Mouse (Mus musculus): ENCODE results near the gene Maml3. TPM values are rescaled to one million over a fixed set of nuclear protein-coding genes. Genes with fewer than 3 reads are reported as not detected.

The Maml3 gene
- polyA plus RNA-seq, 1 experiment, result 2.2 TPM

DNA sequence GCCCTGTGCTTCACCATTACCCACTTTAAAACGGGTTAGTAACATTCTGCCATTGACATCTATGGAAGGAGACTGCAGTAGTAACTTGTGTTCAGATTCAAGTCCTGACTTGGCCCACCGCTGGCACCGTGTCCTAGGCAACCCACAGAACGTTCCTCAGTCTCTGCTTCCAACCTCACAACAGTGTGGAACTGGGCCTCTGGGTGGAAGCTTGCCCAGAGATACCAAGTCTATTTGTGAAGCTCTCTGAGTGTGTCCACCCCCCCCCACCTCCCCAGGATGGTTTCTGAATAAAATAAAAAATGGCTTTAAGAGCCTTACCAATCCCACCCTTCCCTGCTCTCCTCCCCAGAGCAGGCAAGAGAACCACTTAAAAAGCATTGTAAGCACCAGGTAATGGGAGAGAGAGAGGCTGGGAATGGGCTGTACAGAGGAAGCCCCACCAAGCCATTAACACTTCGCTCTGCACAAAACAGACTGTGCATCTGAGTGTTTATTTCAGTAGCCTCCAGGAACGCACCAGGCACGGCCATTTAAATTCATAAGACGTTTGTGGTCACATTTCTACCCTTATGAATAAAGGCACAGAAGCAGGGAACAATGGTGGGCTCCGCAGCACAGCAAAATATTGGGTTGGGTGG lies 141.6 kb downstream of the Maml3 start:
- Histone ChIP-seq H3K4me3 (ENCODE audit: insufficient read depth, poor library complexity, severe bottlenecking) (no peak overlapping the region), H3K79me3 (ENCODE audit: low read depth) (no peaks in the 10 kb centered on the region), H3K36me3 (ENCODE audit: control insufficient read depth, insufficient read depth) (no peaks in the 10 kb centered on the region), H3ac (ENCODE audit: control insufficient read depth, insufficient read length, low read depth) (no peak overlapping the region), H3K27me3 (ENCODE audit: control insufficient read depth, insufficient read depth, insufficient read length) (no peaks in the 10 kb centered on the region), H3K79me2 (ENCODE audit: control insufficient read depth, insufficient read depth) (no peaks in the 10 kb centered on the region)
- TF ChIP-seq MYOG (IDR thresholded peaks at IDR 0.05; ENCODE audit: control insufficient read depth, extremely low read depth, insufficient read length), result no peak
- TF ChIP-seq CTCF (IDR thresholded peaks at IDR 0.05; ENCODE audit: control insufficient read depth, insufficient read depth, insufficient read length), result no peak
- no peak for TF ChIP-seq FOSL1 (IDR thresholded peaks at IDR 0.05; ENCODE audit: insufficient read depth, low read length, poor library complexity, severe bottlenecking)

DNA sequence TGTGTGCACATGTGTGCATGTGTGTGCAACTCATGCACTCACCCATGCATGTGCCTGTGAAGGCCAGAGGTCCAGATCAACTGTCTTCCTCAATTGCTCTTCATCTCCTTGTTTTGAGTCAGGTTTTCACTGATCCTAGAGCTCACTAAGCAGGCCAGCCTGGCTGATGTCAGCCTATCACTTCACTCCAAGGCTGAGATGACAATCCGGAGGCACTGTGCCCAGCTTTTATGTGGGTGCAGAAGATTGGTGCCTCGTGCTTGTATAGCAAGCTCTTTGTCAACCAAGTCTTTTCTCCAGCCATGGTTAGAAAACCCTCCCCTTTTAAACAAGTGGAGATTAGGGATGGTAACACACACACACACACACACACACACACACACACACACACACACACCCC lies 146.1 kb downstream of the Maml3 start:
- H3K4me3 ChIP-seq (ENCODE audit: insufficient read depth, poor library complexity, severe bottlenecking), result no peak overlapping the region
- no peaks in the 10 kb centered on the region for H3K79me2 ChIP-seq (ENCODE audit: control insufficient read depth, insufficient read depth)
- H3ac ChIP-seq (ENCODE audit: control insufficient read depth, insufficient read length, low read depth), result no peak overlapping the region
- H3K79me3 ChIP-seq (ENCODE audit: low read depth), result no peaks in the 10 kb centered on the region
- TF ChIP-seq USF1 (IDR thresholded peaks at IDR 0.05; ENCODE audit: low read depth) (no peak), FOSL1 (IDR thresholded peaks at IDR 0.05; ENCODE audit: insufficient read depth, low read length, poor library complexity, severe bottlenecking) (no peak), CEBPB (IDR thresholded peaks at IDR 0.05; ENCODE audit: low read depth) (no peak), CTCF (IDR thresholded peaks at IDR 0.05; ENCODE audit: control insufficient read depth, insufficient read depth, insufficient read length) (no peak), MYOD1 (IDR thresholded peaks at IDR 0.05; ENCODE audit: control insufficient read depth, insufficient read length, low read depth) (no peak), MAX (IDR thresholded peaks at IDR 0.05) (no peak)
- H3K36me3 ChIP-seq (ENCODE audit: control insufficient read depth, insufficient read depth), result no peaks in the 10 kb centered on the region
- no peaks in the 10 kb centered on the region for H3K27me3 ChIP-seq (ENCODE audit: control insufficient read depth, insufficient read depth, insufficient read length)

DNA sequence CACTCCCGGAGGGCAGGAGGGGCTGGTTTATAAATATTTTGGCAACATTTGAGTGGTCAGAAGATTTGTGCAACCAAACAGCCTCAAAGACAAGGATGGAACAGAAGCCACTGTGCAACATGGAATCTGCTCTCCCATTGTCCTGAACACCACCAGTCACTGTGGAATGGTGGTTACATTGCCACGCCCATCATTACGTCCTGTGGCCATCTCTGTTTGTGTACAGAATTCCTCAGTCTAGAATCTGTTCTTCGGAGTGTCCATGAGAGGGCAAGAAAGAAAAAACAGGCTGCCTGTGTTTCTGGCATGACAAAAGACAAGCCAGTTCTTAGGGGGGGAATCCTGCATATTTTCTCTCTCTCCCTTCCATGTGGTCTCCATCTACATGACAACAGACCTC lies 150.4 kb downstream of the Maml3 start:
- Histone ChIP-seq H3K36me3 (ENCODE audit: control insufficient read depth, insufficient read depth) (no peaks in the 10 kb centered on the region), H3K79me2 (ENCODE audit: control insufficient read depth, insufficient read depth) (no peaks in the 10 kb centered on the region), H3K79me3 (ENCODE audit: low read depth) (no peaks in the 10 kb centered on the region), H3K27me3 (ENCODE audit: control insufficient read depth, insufficient read depth, insufficient read length) (no peaks in the 10 kb centered on the region), H3K4me3 (ENCODE audit: insufficient read depth, poor library complexity, severe bottlenecking) (no peak overlapping the region), H3ac (ENCODE audit: control insufficient read depth, insufficient read length, low read depth) (no peak overlapping the region)
- TF ChIP-seq MAX (IDR thresholded peaks at IDR 0.05), result no peak
- no peak for TF ChIP-seq FOSL1 (IDR thresholded peaks at IDR 0.05; ENCODE audit: insufficient read depth, low read length, poor library complexity, severe bottlenecking)
- no peak for TF ChIP-seq MYOG (IDR thresholded peaks at IDR 0.05; ENCODE audit: control insufficient read depth, extremely low read depth, insufficient read length)
- TF ChIP-seq MYOD1 (IDR thresholded peaks at IDR 0.05; ENCODE audit: control insufficient read depth, insufficient read length, low read depth), result no peak
- no peak for TF ChIP-seq CTCF (IDR thresholded peaks at IDR 0.05; ENCODE audit: control insufficient read depth, insufficient read depth, insufficient read length)

DNA sequence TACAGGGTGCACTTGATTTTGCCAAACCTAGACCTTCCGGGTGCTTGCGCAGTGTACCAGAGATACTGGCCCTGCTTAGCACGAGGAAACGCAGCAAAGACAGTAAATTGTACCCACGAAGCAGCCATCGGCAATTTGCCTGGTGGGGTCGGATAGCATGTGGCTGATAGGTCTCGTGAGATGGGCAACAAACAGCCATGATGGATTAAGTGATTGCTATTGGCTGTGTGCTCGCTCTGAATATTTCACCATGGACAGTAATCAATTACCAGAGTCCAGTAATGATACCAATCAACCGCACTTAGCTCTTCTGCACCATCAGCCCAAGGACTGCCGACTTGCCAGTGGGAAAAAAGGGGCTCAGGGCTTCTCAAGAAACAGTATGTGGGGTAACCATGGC lies 150.9 kb downstream of the Maml3 start:
- no peaks in the 10 kb centered on the region for H3K79me2 ChIP-seq (ENCODE audit: control insufficient read depth, insufficient read depth)
- no peaks in the 10 kb centered on the region for H3K79me3 ChIP-seq (ENCODE audit: low read depth)
- no peak overlapping the region for H3ac ChIP-seq (ENCODE audit: control insufficient read depth, insufficient read length, low read depth)
- no peak overlapping the region for H3K4me3 ChIP-seq (ENCODE audit: insufficient read depth, poor library complexity, severe bottlenecking)
- H3K27me3 ChIP-seq (ENCODE audit: control insufficient read depth, insufficient read depth, insufficient read length), result no peaks in the 10 kb centered on the region
- H3K36me3 ChIP-seq (ENCODE audit: control insufficient read depth, insufficient read depth), result no peaks in the 10 kb centered on the region
- TF ChIP-seq USF1 (IDR thresholded peaks at IDR 0.05; ENCODE audit: low read depth) (no peak), CTCF (IDR thresholded peaks at IDR 0.05; ENCODE audit: control insufficient read depth, insufficient read depth, insufficient read length) (no peak), MAX (IDR thresholded peaks at IDR 0.05) (no peak), CEBPB (IDR thresholded peaks at IDR 0.05; ENCODE audit: low read depth) (no peak), FOSL1 (IDR thresholded peaks at IDR 0.05; ENCODE audit: insufficient read depth, low read length, poor library complexity, severe bottlenecking) (no peak), MYOD1 (IDR thresholded peaks at IDR 0.05; ENCODE audit: control insufficient read depth, insufficient read length, low read depth) (no peak), MYOG (IDR thresholded peaks at IDR 0.05; ENCODE audit: control insufficient read depth, extremely low read depth, insufficient read length) (no peak)

DNA sequence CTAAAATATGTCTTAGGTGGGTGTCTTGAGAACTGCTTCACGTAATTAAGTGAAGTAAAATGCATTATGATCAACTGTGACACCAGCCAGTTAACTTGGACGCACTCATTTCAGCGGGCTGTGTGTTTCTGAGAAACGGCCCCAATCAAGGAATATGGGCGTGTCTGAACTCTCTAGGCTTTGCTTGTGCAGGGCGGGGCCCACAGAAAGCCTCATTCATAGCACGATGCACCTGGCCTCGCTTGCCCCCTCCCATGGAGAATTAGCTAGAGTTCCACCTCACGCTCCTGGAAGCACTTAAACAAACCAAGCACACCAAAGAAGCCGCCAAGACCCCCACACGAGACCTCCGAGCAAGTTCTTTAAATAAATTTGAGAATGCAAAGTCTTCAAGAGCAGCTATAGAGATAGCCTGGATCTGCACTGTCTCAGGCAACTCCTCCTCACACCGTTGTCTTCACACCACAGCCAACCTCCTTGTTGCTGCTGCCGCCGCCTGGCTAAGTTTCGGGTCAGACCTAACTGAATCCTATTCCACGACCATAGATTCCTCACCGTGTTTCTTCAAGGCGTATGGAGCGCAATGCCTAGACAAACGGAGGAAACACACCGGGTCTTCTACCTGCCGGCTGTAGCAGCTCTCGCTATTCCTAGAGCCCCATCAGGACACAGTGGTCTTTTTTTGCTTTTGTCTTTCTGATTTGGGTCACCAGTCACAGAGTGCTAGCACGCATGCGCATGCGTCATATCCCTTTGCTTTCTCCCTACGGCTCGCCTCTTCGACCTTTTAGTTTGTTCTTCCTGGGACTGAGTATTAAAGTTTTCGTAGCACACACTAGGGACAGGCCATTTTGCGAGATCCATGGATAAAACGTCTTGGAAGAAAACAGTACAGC lies 151.9 kb downstream of the Maml3 start:
- H3K27me3 ChIP-seq (ENCODE audit: control insufficient read depth, insufficient read depth, insufficient read length), result no peaks in the 10 kb centered on the region
- H3K4me3 ChIP-seq (ENCODE audit: insufficient read depth, poor library complexity, severe bottlenecking), result no peak overlapping the region
- no peaks in the 10 kb centered on the region for H3K79me3 ChIP-seq (ENCODE audit: low read depth)
- TF ChIP-seq USF1 (IDR thresholded peaks at IDR 0.05; ENCODE audit: low read depth) (no peak), FOSL1 (IDR thresholded peaks at IDR 0.05; ENCODE audit: insufficient read depth, low read length, poor library complexity, severe bottlenecking) (no peak), MYOG (IDR thresholded peaks at IDR 0.05; ENCODE audit: control insufficient read depth, extremely low read depth, insufficient read length) (no peak)
- no peaks in the 10 kb centered on the region for H3K79me2 ChIP-seq (ENCODE audit: control insufficient read depth, insufficient read depth)
- no peak overlapping the region for H3ac ChIP-seq (ENCODE audit: control insufficient read depth, insufficient read length, low read depth)
- H3K36me3 ChIP-seq (ENCODE audit: control insufficient read depth, insufficient read depth), result no peaks in the 10 kb centered on the region

DNA sequence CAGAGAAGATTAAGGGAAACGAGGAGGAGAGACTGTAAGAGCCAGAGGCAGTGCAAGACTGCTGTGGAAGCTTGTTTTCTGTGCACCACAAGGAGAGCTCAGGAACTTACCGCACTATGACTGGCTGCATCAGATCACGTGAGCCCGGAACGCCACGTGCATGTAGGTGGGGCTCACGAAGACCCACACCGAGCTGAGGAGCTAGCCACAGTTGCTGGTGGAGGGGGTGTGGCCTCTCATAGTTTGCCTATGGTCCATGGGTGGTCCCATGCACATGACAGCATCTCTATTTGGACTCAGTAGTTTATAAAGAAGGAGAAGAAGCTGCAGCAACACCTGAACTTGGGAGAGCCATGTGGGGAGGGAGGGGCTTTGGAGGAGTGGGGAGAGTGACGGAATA lies 152.6 kb downstream of the Maml3 start:
- TF ChIP-seq MAX (IDR thresholded peaks at IDR 0.05) (no peak), CEBPB (IDR thresholded peaks at IDR 0.05; ENCODE audit: low read depth) (no peak), FOSL1 (IDR thresholded peaks at IDR 0.05; ENCODE audit: insufficient read depth, low read length, poor library complexity, severe bottlenecking) (no peak), USF1 (IDR thresholded peaks at IDR 0.05; ENCODE audit: low read depth) (no peak), MYOG (IDR thresholded peaks at IDR 0.05; ENCODE audit: control insufficient read depth, extremely low read depth, insufficient read length) (no peak), CTCF (IDR thresholded peaks at IDR 0.05; ENCODE audit: control insufficient read depth, insufficient read depth, insufficient read length) (no peak), MYOD1 (IDR thresholded peaks at IDR 0.05; ENCODE audit: control insufficient read depth, insufficient read length, low read depth) (no peak)

More for the DNA sequence above, 152.6 kb downstream of the Maml3 start:
- Histone ChIP-seq H3K27me3 (ENCODE audit: control insufficient read depth, insufficient read depth, insufficient read length) (no peaks in the 10 kb centered on the region), H3K79me3 (ENCODE audit: low read depth) (no peaks in the 10 kb centered on the region), H3K36me3 (ENCODE audit: control insufficient read depth, insufficient read depth) (no peaks in the 10 kb centered on the region), H3K79me2 (ENCODE audit: control insufficient read depth, insufficient read depth) (no peaks in the 10 kb centered on the region), H3K4me3 (ENCODE audit: insufficient read depth, poor library complexity, severe bottlenecking) (no peak overlapping the region), H3ac (ENCODE audit: control insufficient read depth, insufficient read length, low read depth) (no peak overlapping the region)

All from C2C12 (cell line).